Mouse (Mus musculus) layer of hippocampus, adult 6 months (tissue): ENCODE measurements around the gene Zcchc7. TPM values are rescaled to one million over a fixed set of nuclear protein-coding genes. Genes with fewer than 3 reads are reported as not detected.

ENCODE experiments used
- long read RNA-seq, 2 experiments: library from polyadenylated mRNA; unstranded; transcript quantifications; one replicate each; pipeline ENCODE4 v2.0.0; 2019 to 2020
- microRNA-seq: library from miRNA; unstranded; fragments of <30 nt; microRNA quantifications from one replicate; pipeline ENCODE4 v1.2.0, GENCODE M21; 2020
- polyA plus RNA-seq: library from polyadenylated mRNA; unstranded; fragments of <200 nt; fragmentation: Nextera tagmentation; gene quantifications from 2 replicates; pipeline ENCODE4 v1.2.3, GENCODE M21; 2021

The Zcchc7 gene
- polyA plus RNA-seq: 18.1 and 18.8 TPM in 2 replicates
- long read RNA-seq, experiment 1, full-length matches to known transcripts: 6 of 17 reads
- long read RNA-seq, experiment 1, partial matches to known transcripts: 7 of 17 reads
- long read RNA-seq, experiment 1, other reads (novel, unspliced or antisense): 4 of 17 reads
- long read RNA-seq, experiment 2, full-length matches to known transcripts: 38 of 68 reads
- long read RNA-seq, experiment 2, partial matches to known transcripts: 7 of 68 reads
- long read RNA-seq, experiment 2, other reads (novel, unspliced or antisense): 23 of 68 reads

GRCm38 (mm10) chr4:44755553-44756133 lies at the start of gene Zcchc7:
TSS of gene Zcchc7 (plus strand) at chr4:44755877.

DNA sequence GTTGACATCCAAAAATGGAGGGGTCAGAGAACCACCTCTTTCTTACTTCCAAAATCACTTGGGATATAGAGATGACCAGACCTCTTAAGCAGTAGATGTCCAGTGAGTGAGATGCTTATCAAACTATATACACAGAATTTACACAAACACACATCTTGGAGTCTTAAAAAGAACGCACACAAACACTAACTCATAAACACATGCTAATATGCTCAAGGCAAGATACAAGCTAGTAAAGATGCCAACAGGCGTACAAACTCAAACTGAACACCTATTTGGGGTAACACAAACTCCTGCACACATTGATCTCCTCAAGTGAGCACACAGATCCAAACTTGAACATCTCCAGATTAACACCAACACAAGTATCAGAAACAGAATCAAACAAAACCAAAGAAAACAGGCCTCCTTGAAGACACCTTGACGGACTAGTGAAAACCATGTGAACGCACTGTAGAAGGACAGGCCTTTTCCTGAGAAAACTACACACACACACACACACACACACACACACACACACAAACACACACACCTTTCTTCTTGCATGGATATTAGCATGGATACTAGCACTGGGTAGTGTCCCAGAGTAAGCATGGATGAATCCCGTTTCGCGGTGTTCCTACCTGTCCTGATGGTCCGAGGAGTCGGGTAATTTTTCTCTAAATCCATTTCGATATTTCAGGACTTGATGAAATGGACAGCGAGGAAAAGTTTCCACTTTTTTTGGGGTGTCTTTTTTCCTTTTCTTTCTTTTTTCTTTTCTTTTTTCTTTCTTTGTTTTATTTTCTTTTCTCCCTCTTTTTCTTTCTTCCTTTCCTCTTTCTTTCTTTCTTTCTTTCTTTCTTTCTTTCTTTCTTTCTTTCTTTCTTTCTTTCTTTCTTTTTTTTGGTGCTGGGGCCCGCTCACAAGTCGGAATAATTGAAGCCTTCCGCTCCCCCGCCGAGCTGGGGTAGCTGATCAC lies 45.7 kb upstream of the Zcchc7 start, which contains the start of gene Pax5:
TSS of gene Pax5 (minus strand) at position 748 of the 961 bp plus-strand sequence.

DNA sequence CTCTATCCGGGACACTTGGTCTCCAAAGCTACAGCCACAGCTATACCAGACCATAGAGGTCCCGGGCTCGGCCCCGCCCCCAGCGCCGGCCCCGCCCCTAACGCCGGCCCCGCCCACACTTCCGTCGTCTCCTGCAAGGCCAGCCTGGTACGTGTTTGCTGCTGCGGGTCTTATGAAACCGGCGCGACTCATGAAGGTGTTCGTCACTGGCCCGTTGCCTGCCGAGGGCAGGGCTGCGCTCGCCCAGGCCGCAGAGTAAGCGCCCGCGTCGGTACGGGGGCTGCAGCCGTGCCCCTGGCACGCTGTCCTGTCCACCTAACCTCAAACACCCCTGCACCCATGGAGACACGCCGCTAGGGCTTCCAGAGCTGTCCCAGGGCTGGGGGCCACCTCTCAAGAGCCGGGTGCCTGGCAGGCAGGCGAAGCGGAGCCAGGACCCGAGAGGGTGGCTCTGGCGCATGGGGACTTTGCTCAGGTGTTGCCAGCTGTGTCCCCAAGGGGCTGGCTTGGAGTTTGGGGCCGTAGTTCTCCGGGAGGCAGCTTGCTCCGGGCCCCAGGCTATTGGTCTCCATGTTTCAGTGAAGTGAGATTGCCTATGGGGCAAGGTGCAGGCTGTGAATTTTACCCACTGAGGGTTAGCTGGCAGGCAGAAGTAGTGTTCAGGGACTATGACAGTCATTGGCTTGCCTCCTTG lies 225.8 kb downstream of the Zcchc7 start, which contains the start of gene Grhpr:
TSS of gene Grhpr (plus strand) at position 116 of the 694 bp plus-strand sequence.

Small RNAs within 50 kb of the gene (microRNA-seq; reads per million reads assigned to microRNA genes)
- gene Gm22639: not detected

Other genes with a start within 250 kb of the Zcchc7 start
- 0.01 TPM in 1 of 2 replicates, not detected in the other for gene Pax5, start 45.4 kb upstream of the Zcchc7 start, polyA plus RNA-seq
- gene Grhpr, start 225.5 kb downstream of the Zcchc7 start, polyA plus RNA-seq: 58.9 and 62.7 TPM in 2 replicates